Mouse (Mus musculus): ENCODE results near the gene Abca12. TPM values are rescaled to one million over a fixed set of nuclear protein-coding genes. Genes with fewer than 3 reads are reported as not detected.

The Abca12 gene
- polyA plus RNA-seq, 1 experiment: 0.12 TPM

GRCm38 (mm10) chr1:71297021-71297420 is 117.7 kb downstream of the Abca12 start:
- H3K4me1 ChIP-seq: no peaks in the 10 kb centered on the region
- TF ChIP-seq GATA1 (IDR thresholded peaks at IDR 0.05; ENCODE audit: borderline replicate concordance, low read length) (no peak), FLI1 (IDR thresholded peaks at IDR 0.05; ENCODE audit: low read length) (no peak)
- H3K36me3 ChIP-seq (replicated peaks; ENCODE audit: low read length): no peaks in the 10 kb centered on the region
- H3K9me3 ChIP-seq: no peaks in the 10 kb centered on the region
- H3K4me3 ChIP-seq (replicated peaks): no peak overlapping the region
- no peaks in the 10 kb centered on the region for H3K27me3 ChIP-seq (replicated peaks)

- Histone ChIP-seq H3K36me3 (replicated peaks; ENCODE audit: low read length) (no peaks in the 10 kb centered on the region), H3K27me3 (replicated peaks) (no peaks in the 10 kb centered on the region), H3K4me1 (no peaks in the 10 kb centered on the region), H3K4me3 (replicated peaks) (no peak overlapping the region), H3K9me3 (no peaks in the 10 kb centered on the region)
- TF ChIP-seq GATA1 (IDR thresholded peaks at IDR 0.05; ENCODE audit: borderline replicate concordance, low read length) (no peak), FLI1 (IDR thresholded peaks at IDR 0.05; ENCODE audit: low read length) (no peak)
Observed at GRCm38 (mm10) chr1:71296585-71296984, 118.1 kb downstream of the Abca12 start.

GRCm38 (mm10) chr1:71291917-71292316 is 122.8 kb downstream of the Abca12 start:
- Histone ChIP-seq H3K27me3 (replicated peaks) (no peaks in the 10 kb centered on the region), H3K9me3 (no peaks in the 10 kb centered on the region), H3K4me1 (no peaks in the 10 kb centered on the region), H3K36me3 (replicated peaks; ENCODE audit: low read length) (no peaks in the 10 kb centered on the region), H3K4me3 (replicated peaks) (no peak overlapping the region)
- TF ChIP-seq FLI1 (IDR thresholded peaks at IDR 0.05; ENCODE audit: low read length): no peak
- TF ChIP-seq GATA1 (IDR thresholded peaks at IDR 0.05; ENCODE audit: borderline replicate concordance, low read length): no peak

GRCm38 (mm10) chr1:71289511-71289910 is 125.2 kb downstream of the Abca12 start:
- Histone ChIP-seq H3K27me3 (replicated peaks) (no peaks in the 10 kb centered on the region), H3K9me3 (peaks cover 6% of the 10 kb centered on the region; the same call in 1 of the 2 replicates), H3K36me3 (replicated peaks; ENCODE audit: low read length) (no peaks in the 10 kb centered on the region), H3K4me1 (no peaks in the 10 kb centered on the region), H3K4me3 (replicated peaks) (no peak overlapping the region)
- TF ChIP-seq GATA1 (IDR thresholded peaks at IDR 0.05; ENCODE audit: borderline replicate concordance, low read length) (no peak), FLI1 (IDR thresholded peaks at IDR 0.05; ENCODE audit: low read length) (no peak)

GRCm38 (mm10) chr1:71276940-71277339 is 137.8 kb downstream of the Abca12 start:
- Histone ChIP-seq H3K36me3 (replicated peaks; ENCODE audit: low read length) (no peaks in the 10 kb centered on the region), H3K4me3 (replicated peaks) (no peak overlapping the region), H3K4me1 (no peaks in the 10 kb centered on the region), H3K9me3 (0 out of 2 replicates have a peak, but pooled peaks cover 3% of the 10 kb centered on the region), H3K27me3 (replicated peaks) (no peaks in the 10 kb centered on the region)
- TF ChIP-seq GATA1 (IDR thresholded peaks at IDR 0.05; ENCODE audit: borderline replicate concordance, low read length) (no peak), FLI1 (IDR thresholded peaks at IDR 0.05; ENCODE audit: low read length) (no peak)

GRCm38 (mm10) chr1:71272550-71272949 is 142.2 kb downstream of the Abca12 start:
- H3K27me3 ChIP-seq (replicated peaks): no peaks in the 10 kb centered on the region
- no peak for TF ChIP-seq GATA1 (IDR thresholded peaks at IDR 0.05; ENCODE audit: borderline replicate concordance, low read length)
- TF ChIP-seq FLI1 (IDR thresholded peaks at IDR 0.05; ENCODE audit: low read length): no peak
- peaks cover 2% of the 10 kb centered on the region; the same call in 1 of the 2 replicates for H3K9me3 ChIP-seq
- H3K4me1 ChIP-seq: no peaks in the 10 kb centered on the region
- no peak overlapping the region for H3K4me3 ChIP-seq (replicated peaks)
- H3K36me3 ChIP-seq (replicated peaks; ENCODE audit: low read length): no peaks in the 10 kb centered on the region

- no peak for TF ChIP-seq FLI1 (IDR thresholded peaks at IDR 0.05; ENCODE audit: low read length)
- no peak for TF ChIP-seq GATA1 (IDR thresholded peaks at IDR 0.05; ENCODE audit: borderline replicate concordance, low read length)
- H3K27me3 ChIP-seq (replicated peaks): no peaks in the 10 kb centered on the region
- no peaks in the 10 kb centered on the region for H3K36me3 ChIP-seq (replicated peaks; ENCODE audit: low read length)
- peaks cover 5% of the 10 kb centered on the region; the same call in 1 of the 2 replicates for H3K9me3 ChIP-seq
- H3K4me1 ChIP-seq: no peaks in the 10 kb centered on the region
- H3K4me3 ChIP-seq (replicated peaks): no peak overlapping the region
Observed at GRCm38 (mm10) chr1:71272077-71272476, 142.6 kb downstream of the Abca12 start.

GRCm38 (mm10) chr1:71270083-71270482 is 144.6 kb downstream of the Abca12 start:
- H3K4me3 ChIP-seq (replicated peaks): no peak overlapping the region
- peaks cover 11% of the 10 kb centered on the region for H3K9me3 ChIP-seq
- TF ChIP-seq GATA1 (IDR thresholded peaks at IDR 0.05; ENCODE audit: borderline replicate concordance, low read length): no peak
- no peak for TF ChIP-seq FLI1 (IDR thresholded peaks at IDR 0.05; ENCODE audit: low read length)
- H3K27me3 ChIP-seq (replicated peaks): no peaks in the 10 kb centered on the region
- H3K36me3 ChIP-seq (replicated peaks; ENCODE audit: low read length): no peaks in the 10 kb centered on the region
- no peaks in the 10 kb centered on the region for H3K4me1 ChIP-seq

- Histone ChIP-seq H3K36me3 (replicated peaks; ENCODE audit: low read length) (no peaks in the 10 kb centered on the region), H3K9me3 (peaks cover 19% of the 10 kb centered on the region), H3K4me1 (no peaks in the 10 kb centered on the region), H3K27me3 (replicated peaks) (no peaks in the 10 kb centered on the region), H3K4me3 (replicated peaks) (no peak overlapping the region)
- TF ChIP-seq GATA1 (IDR thresholded peaks at IDR 0.05; ENCODE audit: borderline replicate concordance, low read length) (no peak), FLI1 (IDR thresholded peaks at IDR 0.05; ENCODE audit: low read length) (no peak)
Observed at GRCm38 (mm10) chr1:71266630-71267029, 148.1 kb downstream of the Abca12 start.

GRCm38 (mm10) chr1:71263532-71263931 is 151.2 kb downstream of the Abca12 start:
- peaks cover 19% of the 10 kb centered on the region for H3K9me3 ChIP-seq
- no peaks in the 10 kb centered on the region for H3K4me1 ChIP-seq
- H3K4me3 ChIP-seq (replicated peaks): no peak overlapping the region
- H3K36me3 ChIP-seq (replicated peaks; ENCODE audit: low read length): no peaks in the 10 kb centered on the region
- H3K27me3 ChIP-seq (replicated peaks): no peaks in the 10 kb centered on the region
- TF ChIP-seq GATA1 (IDR thresholded peaks at IDR 0.05; ENCODE audit: borderline replicate concordance, low read length) (no peak), FLI1 (IDR thresholded peaks at IDR 0.05; ENCODE audit: low read length) (no peak)

GRCm38 (mm10) chr1:71244647-71245046 is 170.1 kb downstream of the Abca12 start:
- H3K9me3 ChIP-seq: peaks cover 10% of the 10 kb centered on the region; the same call in 1 of the 2 replicates
- no peak overlapping the region for H3K4me3 ChIP-seq (replicated peaks)
- H3K36me3 ChIP-seq (replicated peaks; ENCODE audit: low read length): no peaks in the 10 kb centered on the region

More at GRCm38 (mm10) chr1:71244647-71245046, 170.1 kb downstream of the Abca12 start:
- Histone ChIP-seq H3K27me3 (replicated peaks) (no peaks in the 10 kb centered on the region), H3K4me1 (no peaks in the 10 kb centered on the region)
- TF ChIP-seq FLI1 (IDR thresholded peaks at IDR 0.05; ENCODE audit: low read length) (no peak), GATA1 (IDR thresholded peaks at IDR 0.05; ENCODE audit: borderline replicate concordance, low read length) (no peak)

All from megakaryocyte, embryonic 14.5 days (primary cell).